8 mouse cellular contexts compared by ENCODE assay signal in genomic region chr2:60720906-60721305, GRCm38 (mm10). TPM values are rescaled to one million over a fixed set of nuclear protein-coding genes. Genes with fewer than 3 reads are reported as not detected.
A peak's percentile ranks its signal among the peaks of the same experiment; 100 is the strongest.
DNase-seq lines count a peak whose midpoint lies in the region; ATAC-seq and TF ChIP-seq lines count a peak whose summit lies in the region.

No protein-coding gene starts in this region.

- 33% methylated on average over 5 of the region's 5 CpGs for WGBS in hindbrain, embryonic 11.5 days
- 29% methylated on average over 5 of the region's 5 CpGs for WGBS in hindbrain, embryonic 13.5 days
- 18% methylated on average over 5 of the region's 5 CpGs for WGBS in spleen, adult 2 months
- WGBS in liver, postnatal 0 days (ENCODE audit: insufficient replicate concordance) = 23% methylated on average over 5 of the region's 5 CpGs
- 23% methylated on average over 5 of the region's 5 CpGs for WGBS in forebrain, embryonic 16.5 days

- H3K9me3 ChIP-seq in hindbrain, embryonic 11.5 days (ENCODE audit: control insufficient read depth, low read length) = no peaks in the 10 kb centered on the region
- no peaks in the 10 kb centered on the region for H3K9me3 ChIP-seq in hindbrain, embryonic 13.5 days
- no peaks in the 10 kb centered on the region for H3K9me3 ChIP-seq in liver, postnatal 0 days (ENCODE audit: low read length)
- H3K9me3 ChIP-seq in forebrain, embryonic 16.5 days (ENCODE audit: control insufficient read depth, low read length) = no peaks in the 10 kb centered on the region

- no peak for ATAC-seq in hindbrain, embryonic 11.5 days (ENCODE audit: low FRiP score)
- no peak for ATAC-seq in hindbrain, embryonic 13.5 days (ENCODE audit: low FRiP score)
- ATAC-seq in liver, postnatal 0 days = no peak
- ATAC-seq in forebrain, embryonic 16.5 days = no peak

- no peak overlapping the region for H3K27ac ChIP-seq in hindbrain, embryonic 11.5 days (ENCODE audit: low read depth, low read length)
- no peak overlapping the region for H3K27ac ChIP-seq in hindbrain, embryonic 13.5 days
- H3K27ac ChIP-seq in spleen, adult 2 months (ENCODE audit: insufficient read depth, low read length) = no peak overlapping the region
- no peak overlapping the region for H3K27ac ChIP-seq in cortical plate, adult 2 months (ENCODE audit: insufficient read depth, low read length)
- no peak overlapping the region for H3K27ac ChIP-seq in liver, postnatal 0 days (ENCODE audit: low read depth)
- no peak overlapping the region for H3K27ac ChIP-seq in forebrain, embryonic 16.5 days (ENCODE audit: low read length)

- no peak overlapping the region for H3K4me2 ChIP-seq in hindbrain, embryonic 11.5 days (replicated peaks; ENCODE audit: low read depth, low read length)
- no peak overlapping the region for H3K4me2 ChIP-seq in hindbrain, embryonic 13.5 days
- no peak overlapping the region for H3K4me2 ChIP-seq in liver, postnatal 0 days (ENCODE audit: low read depth, low read length)
- no peak overlapping the region for H3K4me2 ChIP-seq in forebrain, embryonic 16.5 days (ENCODE audit: low read length)

- TF ChIP-seq EP300 in liver, postnatal 0 days (IDR thresholded peaks at IDR 0.05; ENCODE audit: low read depth) = no peak

- peak; percentile 13; the same call in 1 of the 2 replicates for TF ChIP-seq CTCF in spleen, adult 2 months (IDR thresholded peaks at IDR 0.05; ENCODE audit: extremely low read depth, insufficient read depth, insufficient read length, insufficient replicate concordance)
- TF ChIP-seq CTCF in cortical plate, adult 2 months (IDR thresholded peaks at IDR 0.05; ENCODE audit: extremely low read depth, insufficient read depth, low read length) = peak; percentile 56; the same call in 1 of the 2 replicates
- TF ChIP-seq CTCF in liver, postnatal 0 days (IDR thresholded peaks at IDR 0.05; ENCODE audit: low read depth) = peak; percentile 82

- H3K4me1 ChIP-seq in hindbrain, embryonic 11.5 days (replicated peaks; ENCODE audit: control insufficient read depth, insufficient read depth, low read length) = no peaks in the 10 kb centered on the region
- H3K4me1 ChIP-seq in hindbrain, embryonic 13.5 days (replicated peaks) = peaks cover 12% of the 10 kb centered on the region
- H3K4me1 ChIP-seq in spleen, adult 2 months (ENCODE audit: control insufficient read depth, insufficient read depth, insufficient read length) = no peaks in the 10 kb centered on the region; the same call in 1 of the 2 replicates
- peaks cover 3% of the 10 kb centered on the region; the same call in 1 of the 2 replicates for H3K4me1 ChIP-seq in cortical plate, adult 2 months (ENCODE audit: control insufficient read depth, insufficient read depth, low read length)
- H3K4me1 ChIP-seq in liver, postnatal 0 days (ENCODE audit: insufficient read depth) = no peaks in the 10 kb centered on the region
- peaks cover 8% of the 10 kb centered on the region for H3K4me1 ChIP-seq in forebrain, embryonic 16.5 days (replicated peaks; ENCODE audit: control insufficient read depth, insufficient read depth, low read length)

- H3K36me3 ChIP-seq in hindbrain, embryonic 11.5 days (ENCODE audit: control insufficient read depth, insufficient read depth, low read length) = no peaks in the 10 kb centered on the region
- no peaks in the 10 kb centered on the region for H3K36me3 ChIP-seq in hindbrain, embryonic 13.5 days
- H3K36me3 ChIP-seq in spleen, adult 2 months (ENCODE audit: control insufficient read depth, insufficient read depth, low read length) = no peaks in the 10 kb centered on the region
- no peaks in the 10 kb centered on the region for H3K36me3 ChIP-seq in liver, postnatal 0 days (replicated peaks; ENCODE audit: insufficient read depth, low read length)
- H3K36me3 ChIP-seq in forebrain, embryonic 16.5 days (ENCODE audit: control insufficient read depth, insufficient read depth) = no peaks in the 10 kb centered on the region

- no peak overlapping the region for H3K4me3 ChIP-seq in hindbrain, embryonic 11.5 days (ENCODE audit: low read depth, low read length)
- no peak overlapping the region for H3K4me3 ChIP-seq in hindbrain, embryonic 13.5 days
- no peak overlapping the region for H3K4me3 ChIP-seq in spleen, adult 2 months (ENCODE audit: extremely low read depth, insufficient read depth, insufficient read length)
- H3K4me3 ChIP-seq in cortical plate, adult 2 months (ENCODE audit: insufficient read depth, low read length) = no peak overlapping the region
- H3K4me3 ChIP-seq in liver, postnatal 0 days (ENCODE audit: low read depth, low read length) = no peak overlapping the region
- H3K4me3 ChIP-seq in forebrain, embryonic 16.5 days (replicated peaks; ENCODE audit: low read length) = no peak overlapping the region

- peak; percentile 51 for DNase-seq in hindbrain, embryonic 11.5 days (ENCODE audit: low spot score)
- DNase-seq in spleen, adult 2 months (ENCODE audit: low read depth in 1 of 2, low spot score in 2 of 2) = no peak
- no peak for DNase-seq in spleen, postnatal 4 days (ENCODE audit: low spot score in 2 of 2)
- no peak for DNase-seq in liver, postnatal 0 days
- DNase-seq in urinary bladder, postnatal 36 days (ENCODE audit: low spot score in 2 of 2) = no peak

- TF ChIP-seq POLR2A in spleen, adult 2 months (IDR thresholded peaks at IDR 0.05; ENCODE audit: low read depth, low read length) = no peak
- no peak for TF ChIP-seq POLR2A in cortical plate, adult 2 months (IDR thresholded peaks at IDR 0.05; ENCODE audit: extremely low read depth, insufficient read depth, low read length)

- H3K9ac ChIP-seq in hindbrain, embryonic 11.5 days (ENCODE audit: low read depth, low read length) = no peak overlapping the region
- no peak overlapping the region for H3K9ac ChIP-seq in hindbrain, embryonic 13.5 days
- no peak overlapping the region for H3K9ac ChIP-seq in liver, postnatal 0 days (replicated peaks)
- no peak overlapping the region for H3K9ac ChIP-seq in forebrain, embryonic 16.5 days (replicated peaks; ENCODE audit: low read depth, low read length)

- no peaks in the 10 kb centered on the region for H3K27me3 ChIP-seq in hindbrain, embryonic 11.5 days (ENCODE audit: control insufficient read depth, insufficient read depth, low read length)
- no peaks in the 10 kb centered on the region for H3K27me3 ChIP-seq in hindbrain, embryonic 13.5 days
- no peaks in the 10 kb centered on the region for H3K27me3 ChIP-seq in spleen, adult 2 months (ENCODE audit: control insufficient read depth, insufficient read depth, low read length)
- H3K27me3 ChIP-seq in liver, postnatal 0 days (ENCODE audit: insufficient read depth, low read length) = no peaks in the 10 kb centered on the region
- H3K27me3 ChIP-seq in forebrain, embryonic 16.5 days (replicated peaks; ENCODE audit: control insufficient read depth, insufficient read depth, low read length) = peaks cover 7% of the 10 kb centered on the region

RNA-seq across cellular contexts. Expression of gene Itgb6, which starts 1.5 kb away (rescaled TPM):
- polyA plus RNA-seq in hindbrain, embryonic 11.5 days (2014; fragmentation: Nextera tagmentation; extraction: Ambion mirVana) = 0.45 and 0.71 TPM in 2 replicates
- 0.05 and 0.19 TPM in 2 replicates for polyA plus RNA-seq in hindbrain, embryonic 13.5 days (2015; fragmentation: Nextera tagmentation; extraction: Ambion mirVana)
- 0.01 TPM in 1 of 2 replicates, not detected in the other for polyA plus RNA-seq in spleen, adult 2 months (2012; rRNA removed)
- polyA plus RNA-seq in cortical plate, adult 2 months (2012; rRNA removed) = 0.02 TPM in 1 of 2 replicates, not detected in the other
- 0.06 and 0.07 TPM in 2 replicates for polyA plus RNA-seq in liver, postnatal 0 days (2015; fragmentation: Nextera tagmentation; extraction: Ambion mirVana)
- not detected in 2 replicates for polyA plus RNA-seq in forebrain, embryonic 16.5 days (2015; fragmentation: Nextera tagmentation; extraction: Ambion mirVana)

Comparison
In these comparisons a context has a peak if more than half of its experiments do, and no peak if none do; other contexts are left out.
1. CTCF ChIP-seq: peak in every context shown above with its lines; median percentile 82 in liver, postnatal 0 days; 56 in cortical plate, adult 2 months; 13 in spleen, adult 2 months.